Comparison of ENCODE assay signal across 8 mouse cellular contexts in the genomic region with DNA sequence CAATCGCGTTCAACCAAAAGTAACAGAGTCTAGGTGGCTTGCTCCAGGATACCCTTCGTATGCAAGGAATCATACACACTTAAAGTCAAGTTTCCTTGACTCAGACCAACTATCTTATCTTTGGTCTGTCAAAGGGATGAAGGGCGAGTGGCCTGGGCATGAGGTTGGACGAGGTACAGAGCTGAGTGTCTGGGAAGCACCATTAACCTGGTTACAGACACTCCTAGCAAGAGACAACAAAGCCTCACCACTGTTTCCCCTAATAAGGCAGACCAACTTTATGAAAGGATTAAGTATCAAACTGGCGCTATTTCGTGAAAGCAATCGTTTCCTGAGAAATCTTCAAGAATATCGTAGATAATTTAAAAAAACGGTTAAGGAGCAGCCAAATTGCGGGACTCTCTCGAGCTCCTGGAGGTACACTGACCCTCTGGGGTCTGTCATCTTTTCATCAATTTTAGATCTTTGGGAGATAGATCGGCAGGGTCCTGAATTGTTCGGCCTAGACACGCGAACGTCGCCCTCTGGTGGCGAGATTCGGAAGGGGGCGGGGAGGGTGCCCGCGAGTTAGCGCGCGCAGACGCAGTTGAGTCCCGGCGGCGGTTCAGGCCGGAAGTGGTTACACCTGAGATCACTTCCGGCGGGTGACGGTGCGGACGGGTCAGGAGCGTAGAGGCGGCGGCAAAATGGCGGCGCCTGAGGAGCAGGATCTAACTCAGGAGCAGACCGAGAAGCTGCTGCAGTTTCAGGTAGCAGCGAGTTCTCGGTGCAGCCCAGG. TPM values are rescaled to one million over a fixed set of nuclear protein-coding genes. Genes with fewer than 3 reads are reported as not detected.
DNase-seq lines count a peak whose midpoint lies in the region; ATAC-seq and TF ChIP-seq lines count a peak whose summit lies in the region.

A gene (plus strand): TSS at position 630 of the 778 bp plus-strand sequence.

- peak within 1 kb of the TSS; percentile 96 for H3K9ac ChIP-seq in lung, postnatal 0 days (replicated peaks; ENCODE audit: low read depth)

- peaks cover 23% of the 10 kb centered on the region for H3K4me1 ChIP-seq in hindbrain, embryonic 10.5 days (replicated peaks)
- H3K4me1 ChIP-seq in lung, postnatal 0 days (ENCODE audit: insufficient read depth, low read depth, low read length): peaks cover 4% of the 10 kb centered on the region; the same call in 1 of the 2 replicates

- no peaks in the 10 kb centered on the region for H3K27me3 ChIP-seq in hindbrain, embryonic 10.5 days (ENCODE audit: insufficient read depth, poor library complexity, severe bottlenecking)
- no peaks in the 10 kb centered on the region for H3K27me3 ChIP-seq in lung, postnatal 0 days (replicated peaks; ENCODE audit: insufficient read depth, low read length)

- no peak for TF ChIP-seq EP300 in lung, postnatal 0 days (IDR thresholded peaks at IDR 0.05)

- H3K27ac ChIP-seq in hindbrain, embryonic 10.5 days: peak within 1 kb of the TSS; percentile 98
- peak within 1 kb of the TSS; percentile 88 for H3K27ac ChIP-seq in lung, postnatal 0 days (ENCODE audit: low read length)

- TF ChIP-seq CTCF in lung, postnatal 0 days (IDR thresholded peaks at IDR 0.05): peak; percentile 97

- WGBS in hindbrain, embryonic 10.5 days: 12% methylated on average over 44 of the region's 44 CpGs
- 10% methylated on average over 44 of the region's 44 CpGs for WGBS in lung, postnatal 0 days

- ATAC-seq in frontal cortex, adult (ENCODE audit: low TSS enrichment): peak; percentile 99
- peak; percentile 100 for ATAC-seq in lung, postnatal 0 days

- H3K36me3 ChIP-seq in hindbrain, embryonic 10.5 days: peaks cover 18% of the 10 kb centered on the region
- H3K36me3 ChIP-seq in lung, postnatal 0 days (ENCODE audit: insufficient read depth, low read length): no peaks in the 10 kb centered on the region

- H3K4me3 ChIP-seq in hindbrain, embryonic 10.5 days: peak within 1 kb of the TSS; percentile 84
- peak within 1 kb of the TSS; percentile 95 for H3K4me3 ChIP-seq in lung, postnatal 0 days (ENCODE audit: low read depth, low read length)

- H3K4me2 ChIP-seq in lung, postnatal 0 days (replicated peaks; ENCODE audit: low read depth, low read length): peak within 1 kb of the TSS; percentile 85

- DNase-seq in MEL-GATA-1-ER (ENCODE audit: extremely low read depth, low read depth): peak; percentile 83
- peak; percentile 100 for DNase-seq in cerebellum, adult 8-10 months
- DNase-seq in hindbrain, embryonic 10.5 days (ENCODE audit: low spot score): peak; percentile 99
- peak; percentile 97 for DNase-seq in layer of hippocampus, adult 9-11 months
- DNase-seq in lung, postnatal 0 days (ENCODE audit: low spot score): peak; percentile 98
- DNase-seq in ovary, postnatal 14 days (ENCODE audit: low spot score): peak; percentile 98
- DNase-seq in thymus, postnatal 14 days: peak; percentile 99

- H3K9me3 ChIP-seq in hindbrain, embryonic 10.5 days: no peaks in the 10 kb centered on the region
- no peaks in the 10 kb centered on the region for H3K9me3 ChIP-seq in lung, postnatal 0 days (ENCODE audit: low read length)

RNA-seq across cellular contexts. Expression of the gene that starts here (rescaled TPM):
- polyA plus RNA-seq in hindbrain, embryonic 10.5 days (2016; fragmentation: Nextera tagmentation; extraction: Ambion mirVana): 86.3 and 86.4 TPM in 2 replicates
- 52.1 and 53.7 TPM in 2 replicates for polyA plus RNA-seq in lung, postnatal 0 days (2015; fragmentation: Nextera tagmentation; extraction: Ambion mirVana)

Comparison
In these comparisons a context has a peak if more than half of its experiments do, and no peak if none do; other contexts are left out.
1. Peak in every context shown above with its lines: DNase-seq, ATAC-seq, H3K4me3 ChIP-seq and H3K27ac ChIP-seq.